Mouse (Mus musculus) megakaryocyte, embryonic 14.5 days (primary cell): ENCODE data around the gene Tesmin. TPM values are rescaled to one million over a fixed set of nuclear protein-coding genes. Genes with fewer than 3 reads are reported as not detected.

Experiments used
- H3K27me3 ChIP-seq: replicated peaks from 2 replicates; pipeline ENCODE3; 2012; ENCODE audit warnings: inconsistent platforms
- H3K36me3 ChIP-seq: replicated peaks from 2 replicates; pipeline ENCODE3; 2012; ENCODE audit warnings: low read length, inconsistent platforms, mixed read lengths
- H3K4me1 ChIP-seq: 2 replicates; pipeline ENCODE4 v1.6.1; 2012; ENCODE audit warnings: inconsistent platforms
- H3K4me3 ChIP-seq: replicated peaks from 2 replicates; pipeline ENCODE3; 2012; ENCODE audit warnings: moderate library complexity, mild to moderate bottlenecking, inconsistent platforms
- H3K9me3 ChIP-seq: 2 replicates; pipeline ENCODE4 v1.6.1; 2012; ENCODE audit warnings: inconsistent platforms
- FLI1 ChIP-seq: IDR thresholded peaks from 2 replicates; pipeline ENCODE4 v1.6.1; 2012; ENCODE audit warnings: low read length, inconsistent platforms, mixed read lengths
- GATA1 ChIP-seq: IDR thresholded peaks from 3 replicates; pipeline ENCODE4 v1.6.1; 2012; ENCODE audit warnings: mixed read lengths, low read length, inconsistent platforms, borderline replicate concordance
- polyA plus RNA-seq: library from polyadenylated mRNA; stranded (reverse); fragments of >175 nt; gene quantifications from 2 replicates; pipeline ENCODE4 v1.2.3, GENCODE M21; 2012; ENCODE audit warnings: low replicate concordance; ENCODE audit not compliant: insufficient read depth

Gene Tesmin
- polyA plus RNA-seq, 1 experiment = 1.0 TPM

- no peaks in the 10 kb centered on the region for H3K9me3 ChIP-seq
- TF ChIP-seq GATA1 (no peak), FLI1 (no peak)
- H3K4me1 ChIP-seq = peaks cover 27% of the 10 kb centered on the region
- H3K36me3 ChIP-seq = no peaks in the 10 kb centered on the region
- no peak overlapping the region for H3K4me3 ChIP-seq
- peaks cover 59% of the 10 kb centered on the region for H3K27me3 ChIP-seq
Observed at GRCm38 (mm10) chr19:3436840-3437239, 48.2 kb downstream of the Tesmin start.

- H3K27me3 ChIP-seq = peaks cover 69% of the 10 kb centered on the region
- H3K4me3 ChIP-seq = no peak overlapping the region
- no peak for TF ChIP-seq FLI1
- no peak for TF ChIP-seq GATA1
- H3K4me1 ChIP-seq = peaks cover 22% of the 10 kb centered on the region
- H3K36me3 ChIP-seq = no peaks in the 10 kb centered on the region
- no peaks in the 10 kb centered on the region for H3K9me3 ChIP-seq
Observed at GRCm38 (mm10) chr19:3437980-3438379, 49.3 kb downstream of the Tesmin start.

DNA sequence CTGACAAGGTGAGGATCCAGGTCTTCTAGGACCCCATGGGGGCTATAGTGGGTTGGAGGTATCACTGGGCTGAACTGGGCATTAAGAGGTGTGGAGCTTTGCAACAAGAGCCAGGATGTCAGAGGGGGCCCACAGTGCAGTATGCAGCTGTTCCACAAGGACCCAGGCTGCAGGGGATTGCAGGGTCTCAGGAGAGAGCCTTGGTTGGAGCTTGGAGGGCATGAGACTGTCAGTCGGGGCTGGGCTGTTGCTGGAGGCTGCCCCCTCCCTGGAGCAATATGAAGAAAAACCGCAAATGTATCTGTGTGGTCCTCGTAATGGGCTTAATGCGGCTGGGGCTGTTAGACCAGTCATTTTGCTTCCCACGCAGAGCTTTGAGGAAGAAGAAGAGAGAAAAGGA is 52.0 kb downstream of the Tesmin start:
- no peaks in the 10 kb centered on the region for H3K9me3 ChIP-seq
- H3K36me3 ChIP-seq = no peaks in the 10 kb centered on the region
- peaks cover 73% of the 10 kb centered on the region for H3K27me3 ChIP-seq
- H3K4me1 ChIP-seq = peaks cover 4% of the 10 kb centered on the region; the same call in 1 of the 2 replicates
- no peak for TF ChIP-seq FLI1
- TF ChIP-seq GATA1 = no peak
- no peak overlapping the region for H3K4me3 ChIP-seq

DNA sequence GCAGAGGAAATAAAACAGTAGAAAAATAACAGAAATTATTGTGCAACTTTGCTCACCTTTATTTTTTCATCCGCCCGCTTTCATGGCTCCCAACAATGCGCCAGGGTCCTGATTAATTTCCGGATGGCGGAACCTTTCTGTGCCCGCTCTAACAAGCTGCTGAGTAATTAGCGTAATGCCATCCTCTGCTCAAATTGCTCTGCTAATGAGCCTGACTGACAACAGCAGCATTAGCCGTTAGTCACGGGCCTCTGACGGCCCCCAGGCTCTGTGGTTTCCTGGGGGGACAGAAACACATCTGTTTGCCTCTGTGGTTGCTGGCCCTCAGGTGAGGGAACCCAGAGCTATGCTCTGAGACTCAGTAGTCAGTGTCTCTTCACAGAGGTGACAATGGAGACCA is 52.4 kb downstream of the Tesmin start:
- TF ChIP-seq GATA1 = no peak
- TF ChIP-seq FLI1 = no peak
- no peaks in the 10 kb centered on the region for H3K36me3 ChIP-seq
- no peak overlapping the region for H3K4me3 ChIP-seq
- H3K27me3 ChIP-seq = peaks cover 70% of the 10 kb centered on the region
- H3K9me3 ChIP-seq = no peaks in the 10 kb centered on the region
- peaks cover 4% of the 10 kb centered on the region; the same call in 1 of the 2 replicates for H3K4me1 ChIP-seq

GRCm38 (mm10) chr19:3447348-3447747 is 58.7 kb downstream of the Tesmin start:
- Histone ChIP-seq H3K27me3 (peaks cover 23% of the 10 kb centered on the region), H3K9me3 (peaks cover 4% of the 10 kb centered on the region), H3K36me3 (no peaks in the 10 kb centered on the region), H3K4me3 (no peak overlapping the region), H3K4me1 (peaks cover 21% of the 10 kb centered on the region)
- no peak for TF ChIP-seq FLI1
- TF ChIP-seq GATA1 = no peak

GRCm38 (mm10) chr19:3449248-3449647 is 60.6 kb downstream of the Tesmin start:
- Histone ChIP-seq H3K27me3 (peaks cover 6% of the 10 kb centered on the region), H3K4me3 (peak overlapping the region; percentile 4), H3K9me3 (peaks cover 4% of the 10 kb centered on the region), H3K36me3 (peaks cover 17% of the 10 kb centered on the region), H3K4me1 (peaks cover 21% of the 10 kb centered on the region)
- TF ChIP-seq GATA1 (no peak), FLI1 (no peak)

GRCm38 (mm10) chr19:3450714-3451113 is 62.1 kb downstream of the Tesmin start:
- H3K4me3 ChIP-seq = no peak overlapping the region
- H3K27me3 ChIP-seq = no peaks in the 10 kb centered on the region
- H3K4me1 ChIP-seq = peaks cover 21% of the 10 kb centered on the region
- TF ChIP-seq FLI1 (no peak), GATA1 (no peak)
- H3K9me3 ChIP-seq = peaks cover 4% of the 10 kb centered on the region
- H3K36me3 ChIP-seq = peaks cover 31% of the 10 kb centered on the region

DNA sequence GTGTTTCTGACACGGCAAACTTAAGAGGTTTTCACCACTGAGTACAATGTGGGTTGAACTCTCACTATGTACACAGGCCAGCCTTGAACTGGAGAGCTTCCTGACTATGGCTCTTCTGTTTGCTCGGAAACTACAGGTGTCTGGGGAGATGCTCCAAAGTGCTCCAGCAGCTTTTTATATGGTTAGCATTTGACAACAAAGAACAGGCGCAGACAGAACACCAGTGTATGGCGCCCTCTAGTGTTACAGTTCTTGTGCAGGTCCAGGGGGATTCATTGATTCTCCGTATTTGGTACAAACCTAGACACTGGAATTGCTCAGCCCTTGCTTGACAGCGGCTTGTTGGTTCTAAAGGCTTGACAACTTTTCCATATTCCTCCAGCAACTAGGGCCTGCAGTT is 62.5 kb downstream of the Tesmin start:
- Histone ChIP-seq H3K27me3 (no peaks in the 10 kb centered on the region), H3K4me3 (no peak overlapping the region), H3K4me1 (peaks cover 21% of the 10 kb centered on the region), H3K9me3 (peaks cover 4% of the 10 kb centered on the region), H3K36me3 (peaks cover 36% of the 10 kb centered on the region)
- TF ChIP-seq GATA1 (no peak), FLI1 (no peak)

- H3K36me3 ChIP-seq = peaks cover 41% of the 10 kb centered on the region
- TF ChIP-seq FLI1 (no peak), GATA1 (no peak)
- no peaks in the 10 kb centered on the region for H3K27me3 ChIP-seq
- H3K4me3 ChIP-seq = no peak overlapping the region
- H3K4me1 ChIP-seq = peaks cover 21% of the 10 kb centered on the region
- peaks cover 4% of the 10 kb centered on the region for H3K9me3 ChIP-seq
Observed at GRCm38 (mm10) chr19:3451649-3452048, 63.0 kb downstream of the Tesmin start.

Other genes with a start within 250 kb of the Tesmin start
- gene Mrpl21, start 106.0 kb upstream of the Tesmin start, polyA plus RNA-seq = 8.9 and 14.9 TPM in 2 replicates
- gene Ighmbp2, start 105.8 kb upstream of the Tesmin start, polyA plus RNA-seq = 0.64 and 7.2 TPM in 2 replicates
- gene Cpt1a, start 66.5 kb upstream of the Tesmin start, polyA plus RNA-seq = 5.2 and 6.7 TPM in 2 replicates
- gene Gal, start 25.7 kb downstream of the Tesmin start, polyA plus RNA-seq = 0.65 TPM in 1 of 2 replicates, not detected in the other
- 17.5 and 45.1 TPM in 2 replicates for gene Ppp6r3, start 186.9 kb downstream of the Tesmin start, polyA plus RNA-seq